Comparison of ENCODE assay signal across 24 mouse cellular contexts in the genomic region with DNA sequence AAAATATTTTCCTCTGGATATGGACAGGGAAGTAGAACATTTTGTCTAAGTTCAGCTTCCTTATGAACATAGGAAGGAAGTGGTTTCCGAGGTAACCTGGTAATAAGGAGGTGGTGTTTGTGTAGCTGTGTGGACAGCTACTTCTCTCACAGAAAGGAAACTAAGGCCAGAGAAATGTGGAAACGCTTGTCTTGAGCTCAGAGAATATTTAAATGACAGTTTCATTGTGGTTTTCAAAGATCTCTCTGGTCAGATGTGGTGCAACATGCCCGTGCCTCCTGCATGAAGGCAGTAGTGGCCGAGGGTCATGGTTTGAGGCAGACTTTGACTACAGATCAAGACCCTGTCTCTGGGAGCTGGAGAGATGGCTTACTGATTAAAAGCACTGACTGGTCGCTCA. TPM values are rescaled to one million over a fixed set of nuclear protein-coding genes. Genes with fewer than 3 reads are reported as not detected.
A peak's percentile ranks its signal among the peaks of the same experiment; 100 is the strongest.
DNase-seq lines count a peak whose midpoint lies in the region; ATAC-seq and TF ChIP-seq lines count a peak whose summit lies in the region.
"Had no signal": no experiment of that assay in that cellular context is flagged by ENCODE, and none has a peak within 500 bp of the region (broad histone marks: within the 10 kb centered on the region; RNA-seq: fewer than 3 reads in every experiment).

No protein-coding gene starts in this region.

- no peaks in the 10 kb centered on the region for H3K36me3 ChIP-seq in lung, postnatal 0 days (ENCODE audit: insufficient read depth, low read length)
- H3K36me3 ChIP-seq: forebrain, embryonic 15.5 days; G1E; heart, embryonic 13.5 days; hindbrain, embryonic 13.5 days; kidney, embryonic 15.5 days; limb, embryonic 15.5 days; midbrain, embryonic 15.5 days had no signal

- no peak for TF ChIP-seq EP300 in lung, postnatal 0 days (IDR thresholded peaks at IDR 0.05)

- H3K27ac ChIP-seq in lung, postnatal 0 days (ENCODE audit: low read length), result no peak overlapping the region
- H3K27ac ChIP-seq: forebrain, embryonic 15.5 days; heart, embryonic 13.5 days; hindbrain, embryonic 13.5 days; kidney, embryonic 15.5 days; left cerebral cortex, adult 2 months; limb, embryonic 15.5 days; midbrain, embryonic 15.5 days had no signal

- peak; percentile 0 for DNase-seq in heart, adult 8-10 months (ENCODE audit: low spot score)
- DNase-seq in heart, postnatal 36 days, result no peak
- DNase-seq in lung, postnatal 0 days (ENCODE audit: low spot score), result peak; percentile 27
- DNase-seq in lung, postnatal 36 days, result no peak
- DNase-seq in c-Kit-positive CD71-negative TER-119-negative erythroid progenitor cells, embryonic 14.5 days (ENCODE audit: low read depth), result peak; percentile 13
- no peak for DNase-seq in ovary, postnatal 14 days (ENCODE audit: low spot score)
- no peak for DNase-seq in right cerebral cortex, postnatal 4 days
- DNase-seq: adrenal gland, adult 8-10 months; cerebellum, adult 11-12 months; cerebellum, postnatal 25 days; gastrocnemius, postnatal 10 days; kidney, adult 11 months; lung, postnatal 14 days; right cerebral cortex, adult 18-20 months had no signal

- no peak overlapping the region for H3K9ac ChIP-seq in lung, postnatal 0 days (replicated peaks; ENCODE audit: low read depth)
- H3K9ac ChIP-seq: forebrain, embryonic 15.5 days; heart, embryonic 13.5 days; hindbrain, embryonic 13.5 days; kidney, embryonic 15.5 days; limb, embryonic 15.5 days; midbrain, embryonic 15.5 days had no signal

- intact Hi-C loops in heart, postnatal 36 days (cut with DNase I), result no loop called here

- no peaks in the 10 kb centered on the region for H3K4me1 ChIP-seq in lung, postnatal 0 days (ENCODE audit: insufficient read depth, low read depth, low read length)
- H3K4me1 ChIP-seq: forebrain, embryonic 15.5 days; heart, embryonic 13.5 days; hindbrain, embryonic 13.5 days; kidney, embryonic 15.5 days; limb, embryonic 15.5 days; midbrain, embryonic 15.5 days had no signal

- ATAC-seq in lung, postnatal 0 days, result no peak
- ATAC-seq in monocyte, adult 5-6 weeks (replicated peaks; ENCODE audit: insufficient number of reproducible peaks, low FRiP score, low TSS enrichment, poor library complexity, severe bottlenecking), result peak; percentile 35; the same call in 1 of the 2 replicates
- ATAC-seq: forebrain, embryonic 15.5 days; midbrain, embryonic 15.5 days had no signal

- H3K4me2 ChIP-seq in lung, postnatal 0 days (replicated peaks; ENCODE audit: low read depth, low read length), result no peak overlapping the region
- H3K4me2 ChIP-seq: forebrain, embryonic 15.5 days; heart, embryonic 13.5 days; hindbrain, embryonic 13.5 days; kidney, embryonic 15.5 days; limb, embryonic 15.5 days; midbrain, embryonic 15.5 days had no signal

- no peaks in the 10 kb centered on the region for H3K27me3 ChIP-seq in lung, postnatal 0 days (replicated peaks; ENCODE audit: insufficient read depth, low read length)
- H3K27me3 ChIP-seq: forebrain, embryonic 15.5 days; heart, embryonic 13.5 days; hindbrain, embryonic 13.5 days; kidney, embryonic 15.5 days; limb, embryonic 15.5 days; midbrain, embryonic 15.5 days had no signal

- 58% methylated on average over 5 of the region's 5 CpGs for WGBS in lung, postnatal 0 days

- no peak for TF ChIP-seq CTCF in lung, postnatal 0 days (IDR thresholded peaks at IDR 0.05)

- no peak overlapping the region for H3K4me3 ChIP-seq in lung, postnatal 0 days (ENCODE audit: low read depth, low read length)
- H3K4me3 ChIP-seq: forebrain, embryonic 15.5 days; heart, embryonic 13.5 days; hindbrain, embryonic 13.5 days; kidney, embryonic 15.5 days; left cerebral cortex, adult 2 months; limb, embryonic 15.5 days; midbrain, embryonic 15.5 days; myocyte had no signal

- H3K9me3 ChIP-seq in lung, postnatal 0 days (ENCODE audit: low read length), result no peaks in the 10 kb centered on the region
- H3K9me3 ChIP-seq: forebrain, embryonic 15.5 days; G1E; heart, embryonic 13.5 days; hindbrain, embryonic 13.5 days; kidney, embryonic 15.5 days; limb, embryonic 15.5 days; midbrain, embryonic 15.5 days had no signal

RNA-seq across cellular contexts. Expression of gene Grk4, which starts 35.3 kb away (rescaled TPM):
- total RNA-seq in heart, adult 8-10 months (2022), result 1 to 10 TPM in 1 of 4 experiments, under 1 TPM in 3; 0.57 to 1.8 (median 0.69) TPM
- total RNA-seq in heart, postnatal 36 days (2021), result under 1 TPM; 0.73 to 0.78 TPM
- 3.5 and 5.1 TPM in 2 replicates for polyA plus RNA-seq in lung, postnatal 0 days (2015; fragmentation: Nextera tagmentation; extraction: Ambion mirVana)
- total RNA-seq in monocyte, adult 5-6 weeks (2017), result 2.9 to 12.9 TPM (median 4.2 TPM) in 3 replicates

RNA-seq across cellular contexts. Expression of gene Nop14, which starts 35.6 kb away (rescaled TPM):
- total RNA-seq in heart, adult 8-10 months (2022), result 10 to 100 TPM; 12.0 to 14.6 (median 12.8) TPM
- total RNA-seq in heart, postnatal 36 days (2021), result 10 to 100 TPM; 14.1 to 14.3 TPM
- 11.1 and 11.6 TPM in 2 replicates for polyA plus RNA-seq in lung, postnatal 0 days (2015; fragmentation: Nextera tagmentation; extraction: Ambion mirVana)
- total RNA-seq in monocyte, adult 5-6 weeks (2017), result 25.9 to 45.2 TPM (median 38.6 TPM) in 3 replicates

RNA-seq across cellular contexts. Expression of gene Mfsd10, which starts 58.5 kb away (rescaled TPM):
- total RNA-seq in heart, adult 8-10 months (2022), result 10 to 100 TPM in 3 of 4 experiments, 1 to 10 TPM in 1; 8.9 to 15.3 (median 11.0) TPM
- total RNA-seq in heart, postnatal 36 days (2021), result 1 to 10 TPM; 7.5 to 9.7 TPM
- polyA plus RNA-seq in lung, postnatal 0 days (2015; fragmentation: Nextera tagmentation; extraction: Ambion mirVana), result 52.1 and 75.2 TPM in 2 replicates
- 15.7 to 30.7 TPM (median 20.2 TPM) in 3 replicates for total RNA-seq in monocyte, adult 5-6 weeks (2017)

Comparison
In these comparisons a context has a peak if more than half of its experiments do, and no peak if none do; other contexts are left out.
1. DNase-seq: peak in heart, adult 8-10 months (single experiment), lung, postnatal 0 days (single experiment) and c-Kit-positive CD71-negative TER-119-negative erythroid progenitor cells, embryonic 14.5 days (single experiment); none in heart, postnatal 36 days (0 of 2), lung, postnatal 36 days (single experiment), ovary, postnatal 14 days (single experiment) and right cerebral cortex, postnatal 4 days (single experiment).